Mouse (Mus musculus): Measurements from ENCODE around the gene Nynrin. TPM values are rescaled to one million over a fixed set of nuclear protein-coding genes. Genes with fewer than 3 reads are reported as not detected.
A peak's percentile ranks its signal among the peaks of the same experiment; 100 is the strongest.

Nynrin gene
- total RNA-seq, 2 experiments from 2014 or later: 9.3 to 15.3 TPM

DNA sequence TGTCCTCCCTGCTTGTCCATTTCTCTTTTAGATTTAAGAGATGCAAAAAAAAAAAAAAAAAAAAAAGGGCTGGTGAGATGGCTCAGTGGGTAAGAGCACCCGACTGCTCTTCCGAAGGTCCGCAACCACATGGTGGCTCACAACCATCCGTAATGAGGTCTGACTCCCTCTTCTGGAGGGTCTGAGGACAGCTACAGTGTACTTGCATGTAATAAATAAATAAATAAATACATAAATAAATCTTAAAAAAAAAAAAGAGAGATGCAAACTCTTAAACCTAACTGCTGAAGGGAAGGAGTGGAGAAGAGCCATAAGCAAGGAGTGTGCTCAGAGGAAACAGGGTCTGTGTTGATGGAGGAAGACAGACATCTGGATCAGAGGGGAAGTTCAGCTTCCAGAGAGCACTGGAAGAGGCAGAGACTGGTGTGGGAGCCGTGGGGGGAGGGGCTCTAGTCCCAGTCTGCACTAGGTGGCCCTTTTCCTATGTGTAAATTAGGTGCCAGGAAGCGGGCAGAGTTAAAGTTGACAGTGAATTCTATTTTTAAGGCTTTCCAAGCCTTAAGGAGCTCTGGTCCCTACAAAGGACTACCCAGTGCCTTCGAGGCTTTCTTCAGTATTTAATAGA is 24.6 kb downstream of the Nynrin start:
- DNase-seq: no peak

DNA sequence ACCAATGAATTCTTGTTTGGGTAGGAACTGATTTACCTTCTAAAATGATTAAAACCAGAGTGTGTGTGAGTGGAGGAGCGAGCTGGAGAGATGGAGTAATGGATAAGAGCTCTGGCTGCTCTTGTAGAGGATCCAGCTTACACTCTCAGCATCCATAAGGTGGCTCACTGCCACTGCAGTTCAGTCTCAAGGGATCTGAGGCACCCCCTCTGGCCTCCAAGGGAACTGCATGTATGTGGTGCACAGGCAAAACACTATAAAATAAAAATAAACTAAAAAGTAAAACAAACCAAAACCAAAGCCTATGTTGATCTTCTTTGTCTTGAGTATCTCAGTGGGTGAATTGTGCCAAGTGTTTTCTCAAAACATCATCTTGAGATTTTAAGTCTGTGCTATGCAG is 25.8 kb downstream of the Nynrin start:
- peak; percentile 69 for DNase-seq

DNA sequence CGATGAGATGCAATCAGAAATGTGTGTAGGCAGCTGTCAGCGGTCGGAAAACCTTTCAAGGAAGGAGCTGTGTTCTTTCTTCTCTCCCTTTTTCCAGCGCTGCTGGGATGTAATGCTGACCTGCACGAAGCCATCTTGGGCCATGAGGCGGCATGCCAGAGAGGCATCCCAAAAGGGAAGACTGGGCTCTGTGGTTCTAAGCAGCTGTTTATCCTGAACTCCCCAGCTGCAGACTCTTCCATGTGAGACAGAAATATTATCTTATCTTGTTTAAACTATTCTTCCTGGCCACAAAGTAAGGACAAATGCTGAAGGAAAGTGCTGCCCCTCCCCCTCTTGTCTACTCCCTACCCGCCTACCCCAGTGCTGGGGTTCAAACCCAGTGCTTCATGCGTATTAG is 27.2 kb downstream of the Nynrin start:
- no peak for DNase-seq

- no peak for DNase-seq
These were observed 28.4 kb downstream of the Nynrin start for GRCm38 (mm10) chr14:55882171-55882641.

DNA sequence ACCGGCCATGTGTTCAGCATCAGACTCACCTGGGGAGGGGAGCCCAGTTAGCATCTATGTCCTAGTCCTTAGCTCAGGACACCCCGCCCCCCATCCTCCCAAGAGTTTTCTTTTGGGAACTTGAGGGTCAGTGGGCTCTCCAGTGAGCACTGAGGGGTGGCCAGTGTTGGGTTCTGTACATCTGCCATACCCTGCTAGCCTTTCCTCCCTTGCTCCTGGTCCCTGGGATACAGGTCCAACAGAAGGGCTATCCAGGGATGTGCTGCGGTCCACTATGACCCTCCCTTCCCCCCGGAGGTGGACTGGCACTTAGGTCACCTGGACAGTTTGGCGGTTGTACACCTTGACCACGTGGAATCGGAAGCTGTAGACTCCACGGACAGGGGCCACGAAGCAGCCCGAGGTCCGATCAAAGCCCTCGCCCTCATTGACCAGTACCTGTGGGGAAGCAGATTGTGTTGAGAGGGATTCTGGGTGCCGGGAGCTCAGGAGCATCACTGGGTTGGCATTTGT is 29.4 kb downstream of the Nynrin start:
- DNase-seq: no peak

- no peak for DNase-seq
These were observed 29.9 kb downstream of the Nynrin start for GRCm38 (mm10) chr14:55883663-55884062.

- peak; percentile 71 for DNase-seq
These were observed 30.4 kb downstream of the Nynrin start, which contains the start of gene Cbln3 for GRCm38 (mm10) chr14:55884166-55884565. Gene Cbln3, minus strand, starts transcription at chr14:55884392.

GRCm38 (mm10) chr14:55884713-55885113 is 30.9 kb downstream of the Nynrin start, which contains the start of gene Khnyn:
Gene Khnyn, plus strand, starts transcription at chr14:55884947.
- DNase-seq: peak; percentile 89

DNA sequence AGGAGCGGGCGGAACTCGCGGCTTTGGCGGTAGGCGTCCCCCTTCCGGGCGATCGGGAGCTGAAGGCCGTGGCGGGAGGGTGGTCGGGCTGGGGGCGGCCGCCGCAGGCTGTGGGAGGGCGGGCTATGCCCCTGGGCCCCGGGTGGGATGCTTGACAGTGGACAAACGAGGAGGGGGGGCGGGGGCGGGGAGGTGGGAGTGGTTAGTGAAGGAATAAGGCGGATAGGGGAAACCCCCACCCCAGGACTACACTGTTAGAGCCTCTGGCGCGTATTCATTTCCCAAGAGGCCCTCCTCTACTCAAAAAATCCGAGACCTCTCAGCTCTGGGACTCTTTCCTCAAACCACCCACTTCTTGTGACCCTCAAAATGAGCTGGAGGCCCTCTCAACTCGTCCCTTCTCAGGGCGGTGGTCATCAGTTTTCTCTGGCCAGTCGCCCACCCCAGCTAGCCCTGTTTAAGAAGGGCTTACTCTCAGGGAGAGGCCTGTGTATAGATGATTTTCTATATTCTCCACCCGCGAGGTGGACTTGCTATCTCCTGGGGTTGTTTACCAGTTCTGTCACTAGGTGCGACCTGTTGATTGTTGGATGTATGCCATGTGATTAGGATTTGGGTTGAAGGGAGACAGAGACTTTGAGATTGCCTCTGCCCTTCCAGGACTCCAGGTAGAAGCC is 31.4 kb downstream of the Nynrin start:
- DNase-seq: no peak

DNA sequence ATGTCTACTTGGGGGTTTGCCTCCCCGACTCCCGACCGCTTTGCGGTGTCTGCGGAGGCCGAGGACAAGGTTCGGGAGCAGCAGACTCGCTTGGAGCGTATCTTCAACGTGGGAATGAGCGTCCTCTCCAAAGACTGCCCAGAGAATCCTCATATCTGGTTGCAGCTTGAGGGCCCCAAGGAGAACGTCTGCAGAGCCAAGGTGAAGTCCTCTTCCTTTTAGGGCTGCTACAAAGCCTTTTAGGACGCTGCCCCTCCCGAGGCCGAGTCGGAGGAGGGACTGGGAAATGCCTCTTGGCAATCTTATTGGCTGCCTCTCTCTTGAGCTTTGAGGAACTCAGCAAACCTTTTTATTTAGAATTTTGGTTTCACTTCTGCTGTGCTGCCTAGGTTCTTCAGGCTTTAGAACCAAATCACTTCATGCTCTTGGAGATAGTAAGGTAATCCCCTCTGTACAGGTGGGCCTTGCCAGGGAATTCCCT is 32.0 kb downstream of the Nynrin start:
- peak; percentile 50 for DNase-seq

GRCm38 (mm10) chr14:55886571-55887382 is 33.0 kb downstream of the Nynrin start:
- no peak for DNase-seq

- DNase-seq: no peak
These were observed 43.9 kb downstream of the Nynrin start for GRCm38 (mm10) chr14:55897671-55898070.

GRCm38 (mm10) chr14:55898947-55899346 is 45.1 kb downstream of the Nynrin start:
- DNase-seq: no peak

- peak; percentile 77 for DNase-seq
These were observed 46.0 kb downstream of the Nynrin start, which contains the start of gene Sdr39u1 for GRCm38 (mm10) chr14:55899701-55900413. Gene Sdr39u1, minus strand, starts transcription at chr14:55900293.

- DNase-seq: peak; percentile 29
These were observed 46.6 kb downstream of the Nynrin start for GRCm38 (mm10) chr14:55900414-55900755.

- no peak for DNase-seq
These were observed 51.7 kb downstream of the Nynrin start for GRCm38 (mm10) chr14:55905518-55905917.

- no peak for DNase-seq
These were observed 59.6 kb downstream of the Nynrin start for GRCm38 (mm10) chr14:55913406-55913805.

- peak; percentile 66 for DNase-seq
These were observed 64.7 kb downstream of the Nynrin start for GRCm38 (mm10) chr14:55918240-55919082.

GRCm38 (mm10) chr14:55922475-55923232 is 68.8 kb downstream of the Nynrin start:
- no peak for DNase-seq
